Mouse (Mus musculus): ENCODE results near the gene Ncstn. TPM values are rescaled to one million over a fixed set of nuclear protein-coding genes. Genes with fewer than 3 reads are reported as not detected.

The Ncstn gene
- total and polyA plus RNA-seq, 3 experiments: 15.0 to 56.1 (median 24.5) TPM

- Histone ChIP-seq H3K4me2 (ENCODE audit: insufficient read depth, low read depth, poor library complexity, severe bottlenecking) (no peak overlapping the region), H3K36me3 (replicated peaks in 1 of 2; ENCODE audit: control insufficient read depth in 1 of 2, insufficient read depth in 1 of 2, low read length in 1 of 2) (peaks cover 75 to 97% of the 10 kb centered on the region in 2 experiments), H3K27ac (ENCODE audit: insufficient read depth, low read depth) (no peak overlapping the region), H3K9ac (ENCODE audit: insufficient read depth, low read depth) (no peak overlapping the region), H3K79me2 (replicated peaks; ENCODE audit: control insufficient read depth, extremely low read depth, insufficient read depth, poor library complexity, severe bottlenecking) (no peaks in the 10 kb centered on the region), H3K4me3 (replicated peaks in 1 of 3; ENCODE audit: low read depth in 2 of 3, low read length in 2 of 3, poor library complexity in 1 of 3) (no peak overlapping the region), H3K4me1 (ENCODE audit: control insufficient read depth in 1 of 2, insufficient read depth in 2 of 2) (no peaks in the 10 kb centered on the region), H3K27me3 (replicated peaks) (no peaks in the 10 kb centered on the region), H3K9me3 (replicated peaks; ENCODE audit: low read length) (no peaks in the 10 kb centered on the region)
- no peak for DNase-seq (ENCODE audit: extremely low read depth)
- TF ChIP-seq KAT2A (IDR thresholded peaks at IDR 0.05; ENCODE audit: insufficient replicate concordance, low read length) (no peak), NRF1 (IDR thresholded peaks at IDR 0.05; ENCODE audit: low read depth, low read length) (no peak), POLR2AphosphoS2 (IDR thresholded peaks at IDR 0.05; ENCODE audit: low read depth, low read length) (no peak), GABPA (IDR thresholded peaks at IDR 0.05; ENCODE audit: insufficient replicate concordance, low read depth, low read length) (no peak), MAZ (IDR thresholded peaks at IDR 0.05; ENCODE audit: low read depth, low read length) (no peak), UBTF (IDR thresholded peaks at IDR 0.05; ENCODE audit: low read depth, low read length) (no peak), ZC3H11A (IDR thresholded peaks at IDR 0.05; ENCODE audit: low read depth, low read length) (no peak), BHLHE40 (IDR thresholded peaks at IDR 0.05; ENCODE audit: low read depth, low read length) (no peak)
- in situ Hi-C loops (cut with MboI; ENCODE audit: low pct_ligation_motif_present, low pct_unique_long_range_greater_than_20kb, low sequenced_read_pairs) (no loop called here), dilution Hi-C loops (cut with MboI; ENCODE audit: extremely low pct_ligation_motif_present, extremely low pct_unique_long_range_greater_than_20kb, low sequenced_read_pairs) (no loop called here)
These were observed 36.5 kb upstream of the Ncstn start for GRCm38 (mm10) chr1:172119100-172119499.

GRCm38 (mm10) chr1:172116948-172117347, 34.4 kb upstream of the Ncstn start:
- in situ Hi-C loops (cut with MboI; ENCODE audit: low pct_ligation_motif_present, low pct_unique_long_range_greater_than_20kb, low sequenced_read_pairs) (no loop called here), dilution Hi-C loops (cut with MboI; ENCODE audit: extremely low pct_ligation_motif_present, extremely low pct_unique_long_range_greater_than_20kb, low sequenced_read_pairs) (no loop called here)
- Histone ChIP-seq H3K4me3 (replicated peaks in 1 of 3; ENCODE audit: low read depth in 2 of 3, low read length in 2 of 3, poor library complexity in 1 of 3) (no peak overlapping the region), H3K4me2 (ENCODE audit: insufficient read depth, low read depth, poor library complexity, severe bottlenecking) (no peak overlapping the region), H3K27me3 (replicated peaks) (no peaks in the 10 kb centered on the region), H3K9me3 (replicated peaks; ENCODE audit: low read length) (no peaks in the 10 kb centered on the region), H3K79me2 (replicated peaks; ENCODE audit: control insufficient read depth, extremely low read depth, insufficient read depth, poor library complexity, severe bottlenecking) (no peaks in the 10 kb centered on the region), H3K9ac (ENCODE audit: insufficient read depth, low read depth) (no peak overlapping the region), H3K4me1 (ENCODE audit: control insufficient read depth in 1 of 2, insufficient read depth in 2 of 2) (no peaks in the 10 kb centered on the region), H3K27ac (ENCODE audit: insufficient read depth, low read depth) (no peak overlapping the region), H3K36me3 (replicated peaks in 1 of 2; ENCODE audit: control insufficient read depth in 1 of 2, insufficient read depth in 1 of 2, low read length in 1 of 2) (peaks cover 85 to 98% of the 10 kb centered on the region in 2 experiments)
- no peak for DNase-seq (ENCODE audit: extremely low read depth)
- no peak for TF ChIP-seq POLR2A (IDR thresholded peaks at IDR 0.05; ENCODE audit: low read depth, low read length)
- TF ChIP-seq UBTF (IDR thresholded peaks at IDR 0.05; ENCODE audit: low read depth, low read length): no peak
- TF ChIP-seq KAT2A (IDR thresholded peaks at IDR 0.05; ENCODE audit: insufficient replicate concordance, low read length): no peak
- no peak for TF ChIP-seq SMC3 (IDR thresholded peaks at IDR 0.05; ENCODE audit: low read depth, low read length)
- TF ChIP-seq JUND (conservative IDR thresholded peaks at IDR 0.05; ENCODE audit: low read depth, low read length): no peak
- TF ChIP-seq MAFK (IDR thresholded peaks at IDR 0.05; ENCODE audit: insufficient replicate concordance, low read length): no peak
- TF ChIP-seq IRF4 (IDR thresholded peaks at IDR 0.05; ENCODE audit: low read depth, low read length): no peak
- no peak for TF ChIP-seq RAD21 (IDR thresholded peaks at IDR 0.05; ENCODE audit: low read depth, low read length)
- TF ChIP-seq ZMIZ1 (IDR thresholded peaks at IDR 0.05; ENCODE audit: low read depth, low read length): no peak
- TF ChIP-seq TBP (conservative IDR thresholded peaks at IDR 0.05; ENCODE audit: low read depth, low read length): no peak
- TF ChIP-seq MYC (IDR thresholded peaks at IDR 0.05; ENCODE audit: low read depth, low read length): no peak
- TF ChIP-seq ELF1 (IDR thresholded peaks at IDR 0.05; ENCODE audit: low read depth, low read length): no peak
- TF ChIP-seq USF1 (IDR thresholded peaks at IDR 0.05; ENCODE audit: low read depth, low read length): no peak
- TF ChIP-seq ZKSCAN1 (IDR thresholded peaks at IDR 0.05; ENCODE audit: borderline replicate concordance, low read depth, low read length): no peak
- no peak for TF ChIP-seq GABPA (IDR thresholded peaks at IDR 0.05; ENCODE audit: insufficient replicate concordance, low read depth, low read length)
- no peak for TF ChIP-seq CHD1 (IDR thresholded peaks at IDR 0.05; ENCODE audit: low read depth, low read length)
- no peak for TF ChIP-seq E2F4 (IDR thresholded peaks at IDR 0.05; ENCODE audit: insufficient replicate concordance, low read depth, low read length)

Data from CH12.LX (cell line).